In the genomic region with DNA sequence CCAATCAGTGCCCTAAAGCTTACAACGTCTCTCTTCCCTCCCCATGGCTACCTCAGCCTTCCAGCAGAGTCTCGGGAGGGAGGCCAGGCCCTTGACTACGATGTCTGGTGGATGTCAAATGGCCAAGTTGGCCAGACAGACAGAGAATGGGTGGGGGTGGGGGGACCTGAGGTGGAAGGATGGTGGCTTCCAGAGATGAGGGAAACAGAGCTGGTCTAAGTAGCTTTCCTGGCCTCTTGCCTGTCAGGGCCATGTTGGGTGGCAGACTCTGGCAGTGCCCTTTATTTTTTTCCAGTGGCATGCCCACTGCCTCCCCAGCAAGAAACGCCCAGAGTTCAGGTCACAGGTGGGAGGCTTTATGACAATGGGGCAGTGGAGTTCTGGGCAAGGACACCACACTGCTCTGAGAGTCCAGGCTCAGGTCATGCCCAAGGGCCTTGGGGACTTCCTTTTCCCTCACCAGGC, we compare ENCODE assay signal across 14 mouse cellular contexts. TPM values are rescaled to one million over a fixed set of nuclear protein-coding genes. Genes with fewer than 3 reads are reported as not detected.
DNase-seq lines count a peak whose midpoint lies in the region; ATAC-seq and TF ChIP-seq lines count a peak whose summit lies in the region.
"Had no signal": no experiment of that assay in that cellular context is flagged by ENCODE, and none has a peak within 500 bp of the region (broad histone marks: within the 10 kb centered on the region; RNA-seq: fewer than 3 reads in every experiment).

No protein-coding gene starts in this region.

- DNase-seq in cerebellum, adult 2 months: peak; percentile 53 to 54
- DNase-seq in cerebellum, postnatal 4 days (ENCODE audit: low spot score in 2 of 2): no peak
- DNase-seq in lung, embryonic 14.5 days: no peak
- no peak for DNase-seq in lung, postnatal 10 days
- peak; percentile 58 to 62 for DNase-seq in heart, adult 9 months (ENCODE audit: low spot score in 2 of 2)
- no peak for DNase-seq in hindbrain, postnatal 0 days (ENCODE audit: low spot score)
- DNase-seq in urinary bladder, adult 2 months (ENCODE audit: low spot score): no peak
- DNase-seq in adrenal gland, adult (ENCODE audit: inconsistent age in 2 of 2, low spot score in 1 of 2): no peak
- DNase-seq: kidney, adult 11 months; kidney, postnatal 4 days; right cerebral cortex, postnatal 14 days had no signal

- H3K4me2 ChIP-seq in lung, embryonic 14.5 days: 0 out of 2 replicates have a peak overlapping the region, but pooled peaks have one; percentile 3
- peak overlapping the region; percentile 26; the same call in 1 of the 2 replicates for H3K4me2 ChIP-seq in hindbrain, postnatal 0 days (ENCODE audit: low read depth, low read length)
- H3K4me2 ChIP-seq: neural tube, embryonic 12.5 days had no signal

- H3K27me3 ChIP-seq in cerebellum, adult 2 months (ENCODE audit: control insufficient read depth, insufficient read depth, low read length): no peaks in the 10 kb centered on the region
- H3K27me3 ChIP-seq in lung, embryonic 14.5 days (ENCODE audit: insufficient read depth, low read length): peaks cover 13% of the 10 kb centered on the region
- H3K27me3 ChIP-seq in hindbrain, postnatal 0 days (ENCODE audit: insufficient read depth, low read length): 0 out of 2 replicates have a peak, but pooled peaks cover 8% of the 10 kb centered on the region

- no peaks in the 10 kb centered on the region for H3K36me3 ChIP-seq in lung, embryonic 14.5 days (ENCODE audit: insufficient read depth)
- H3K36me3 ChIP-seq in hindbrain, postnatal 0 days (ENCODE audit: insufficient read depth, low read length): no peaks in the 10 kb centered on the region
- H3K36me3 ChIP-seq: embryonic facial prominence, embryonic 10.5 days; neural tube, embryonic 12.5 days; stomach, embryonic 15.5 days had no signal

- TF ChIP-seq POLR2A in cerebellum, adult 2 months (IDR thresholded peaks at IDR 0.05; ENCODE audit: borderline replicate concordance, insufficient read depth, low read length): no peak

- no peaks in the 10 kb centered on the region for H3K9me3 ChIP-seq in lung, embryonic 14.5 days (ENCODE audit: low read depth, low read length)
- H3K9me3 ChIP-seq in hindbrain, postnatal 0 days (ENCODE audit: low read length): no peaks in the 10 kb centered on the region
- H3K9me3 ChIP-seq: embryonic facial prominence, embryonic 10.5 days; neural tube, embryonic 12.5 days; stomach, embryonic 15.5 days had no signal

- peak overlapping the region; percentile 84 for H3K27ac ChIP-seq in cerebellum, adult 2 months (ENCODE audit: insufficient read depth, low read length)
- no peak overlapping the region for H3K27ac ChIP-seq in lung, embryonic 14.5 days (ENCODE audit: low read depth)
- no peak overlapping the region for H3K27ac ChIP-seq in hindbrain, postnatal 0 days
- H3K27ac ChIP-seq: embryonic facial prominence, embryonic 10.5 days; neural tube, embryonic 12.5 days; stomach, embryonic 15.5 days had no signal

- peak overlapping the region; percentile 91 for H3K4me3 ChIP-seq in cerebellum, adult 2 months (replicated peaks; ENCODE audit: insufficient read depth, low read depth, low read length)
- H3K4me3 ChIP-seq in lung, embryonic 14.5 days (ENCODE audit: low read depth, low read length): no peak overlapping the region
- no peak overlapping the region for H3K4me3 ChIP-seq in hindbrain, postnatal 0 days (ENCODE audit: low read length)
- H3K4me3 ChIP-seq: embryonic facial prominence, embryonic 10.5 days; neural tube, embryonic 12.5 days; stomach, embryonic 15.5 days had no signal

- WGBS in cerebellum, adult 2 months: 8% methylated on average over 4 of the region's 4 CpGs
- WGBS in lung, embryonic 14.5 days: 60% methylated on average over 4 of the region's 4 CpGs
- WGBS in hindbrain, postnatal 0 days: 43% methylated on average over 4 of the region's 4 CpGs

- peaks cover 34% of the 10 kb centered on the region for H3K4me1 ChIP-seq in cerebellum, adult 2 months (ENCODE audit: control insufficient read depth, insufficient read depth, low read length)
- peaks cover 4% of the 10 kb centered on the region; the same call in 1 of the 2 replicates for H3K4me1 ChIP-seq in lung, embryonic 14.5 days (ENCODE audit: insufficient read depth)
- peaks cover 16% of the 10 kb centered on the region; the same call in 1 of the 2 replicates for H3K4me1 ChIP-seq in hindbrain, postnatal 0 days (ENCODE audit: insufficient read depth, low read length)
- H3K4me1 ChIP-seq: neural tube, embryonic 12.5 days; stomach, embryonic 15.5 days had no signal

- H3K9ac ChIP-seq in lung, embryonic 14.5 days: no peak overlapping the region
- no peak overlapping the region for H3K9ac ChIP-seq in hindbrain, postnatal 0 days (replicated peaks; ENCODE audit: low read length)
- H3K9ac ChIP-seq: neural tube, embryonic 12.5 days; stomach, embryonic 15.5 days had no signal

- no peak for TF ChIP-seq CTCF in cerebellum, adult 2 months (IDR thresholded peaks at IDR 0.05; ENCODE audit: borderline replicate concordance, insufficient read depth, low read depth, low read length)
- TF ChIP-seq CTCF in lung, embryonic 14.5 days (IDR thresholded peaks at IDR 0.05; ENCODE audit: low read depth): no peak
- no peak for TF ChIP-seq CTCF in hindbrain, postnatal 0 days (IDR thresholded peaks at IDR 0.05; ENCODE audit: low read depth)

- ATAC-seq in lung, embryonic 14.5 days (ENCODE audit: insufficient read depth): no peak
- ATAC-seq in hindbrain, postnatal 0 days: no peak

RNA-seq across cellular contexts. Expression of a gene that starts 3.2 kb away (rescaled TPM):
- polyA plus RNA-seq in cerebellum, adult 2 months (2012; rRNA removed): 42.8 and 47.5 TPM in 2 replicates
- 0.11 TPM in 1 of 2 replicates, not detected in the other for polyA plus RNA-seq in lung, embryonic 14.5 days (2014; fragmentation: Nextera tagmentation; extraction: Ambion mirVana)
- 13.2 and 18.7 TPM in 2 replicates for total RNA-seq in hindbrain, postnatal 0 days (2014; rRNA removed)
- polyA plus RNA-seq in hindbrain, postnatal 0 days (2015; fragmentation: Nextera tagmentation; extraction: Ambion mirVana): 2.4 and 3.0 TPM in 2 replicates
- polyA plus RNA-seq in urinary bladder, adult 2 months (2012; rRNA removed): 0.13 and 0.23 TPM in 2 replicates

Comparison
In these comparisons a context has a peak if more than half of its experiments do, and no peak if none do; other contexts are left out.
1. DNase-seq: peak in cerebellum, adult 2 months (2 of 2) and heart, adult 9 months (2 of 2); none in cerebellum, postnatal 4 days (0 of 2), lung, embryonic 14.5 days (single experiment), lung, postnatal 10 days (single experiment), hindbrain, postnatal 0 days (single experiment), urinary bladder, adult 2 months (single experiment) and adrenal gland, adult (0 of 2).
2. RNA of a gene that starts 3.2 kb away (polyA plus RNA-seq): 42.8 to 47.5 TPM in cerebellum, adult 2 months; 2.4 to 3.0 TPM in hindbrain, postnatal 0 days, 0.13 to 0.23 TPM in urinary bladder, adult 2 months and 0.11 TPM in lung, embryonic 14.5 days; every median in the first group is over 10 times any median in the second.